Mouse (Mus musculus) myocyte (in vitro differentiated cells): ENCODE measurements around the gene Fkbp9. TPM values are rescaled to one million over a fixed set of nuclear protein-coding genes. Genes with fewer than 3 reads are reported as not detected.

Experiments
- H3K27me3 ChIP-seq: one replicate; pipeline ENCODE4 v1.6.1; 2011; ENCODE audit not compliant: control insufficient read depth, insufficient read depth, insufficient read length
- H3K36me3 ChIP-seq: one replicate; pipeline ENCODE4 v1.6.1; 2011; ENCODE audit not compliant: control insufficient read depth, insufficient read depth
- H3K4me2 ChIP-seq: one replicate; pipeline ENCODE4 v1.6.1; 2011; ENCODE audit warnings: low read depth, control low read depth
- H3K4me3 ChIP-seq: one replicate; pipeline ENCODE4 v1.5.1; 2011; ENCODE audit warnings: mild to moderate bottlenecking, control low read depth, moderate library complexity
- H3K79me2 ChIP-seq: one replicate; pipeline ENCODE4 v1.6.1; 2011; ENCODE audit not compliant: control insufficient read depth, insufficient read depth
- H3ac ChIP-seq: one replicate; pipeline ENCODE4 v1.6.1; 2011; ENCODE audit not compliant: control insufficient read depth, insufficient read length
- CEBPB ChIP-seq: IDR thresholded peaks from 2 replicates; pipeline ENCODE4 v1.6.1; 2011; ENCODE audit warnings: mild to moderate bottlenecking, moderate library complexity; ENCODE audit not compliant: poor library complexity, insufficient read depth, severe bottlenecking
- E2F4 ChIP-seq: IDR thresholded peaks from one replicate; pipeline ENCODE4 v1.6.1; 2011; ENCODE audit warnings: mild to moderate bottlenecking, control low read depth, moderate library complexity; ENCODE audit not compliant: insufficient read depth
- MAX ChIP-seq: IDR thresholded peaks from one replicate; pipeline ENCODE4 v1.6.1; 2011; ENCODE audit warnings: low read depth, mild to moderate bottlenecking, control low read depth
- MYOD1 ChIP-seq, 3 experiments: IDR thresholded peaks; one replicate each; pipeline ENCODE4 v1.6.1; 2011; ENCODE audit warnings: control low read depth in 2 of 3, low read depth in 2 of 3, mild to moderate bottlenecking in 2 of 3, moderate library complexity in 1 of 3; ENCODE audit not compliant: insufficient read length in 2 of 3, control insufficient read depth in 1 of 3
- MYOG ChIP-seq, 3 experiments: IDR thresholded peaks; one replicate each; pipeline ENCODE4 v1.6.1; 2011; ENCODE audit warnings: control low read depth in 2 of 3, low read depth in 2 of 3, mild to moderate bottlenecking in 2 of 3; ENCODE audit not compliant: insufficient read length in 2 of 3, control insufficient read depth in 1 of 3, insufficient read depth in 1 of 3
- POLR2A ChIP-seq: IDR thresholded peaks from one replicate; pipeline ENCODE4 v1.6.1; 2011; ENCODE audit warnings: low read depth, mild to moderate bottlenecking, control low read depth, moderate library complexity; ENCODE audit not compliant: insufficient read length
- POLR2AphosphoS2 ChIP-seq: IDR thresholded peaks from one replicate; pipeline ENCODE4 v1.6.1; 2011; ENCODE audit warnings: low read depth, control low read depth; ENCODE audit not compliant: insufficient read length
- REST ChIP-seq: IDR thresholded peaks from one replicate; pipeline ENCODE4 v1.6.1; 2011; ENCODE audit warnings: mild to moderate bottlenecking, control low read depth, moderate library complexity; ENCODE audit not compliant: insufficient read depth, insufficient read length
- SRF ChIP-seq: IDR thresholded peaks from one replicate; pipeline ENCODE4 v1.6.1; 2011; ENCODE audit warnings: low read depth; ENCODE audit not compliant: control insufficient read depth, insufficient read length
- TCF12 ChIP-seq: IDR thresholded peaks from one replicate; pipeline ENCODE4 v1.6.1; 2011; ENCODE audit warnings: mild to moderate bottlenecking, control low read depth; ENCODE audit not compliant: poor library complexity, insufficient read depth, severe bottlenecking
- TCF3 ChIP-seq: IDR thresholded peaks from one replicate; pipeline ENCODE4 v1.6.1; 2011; ENCODE audit warnings: low read depth, control low read depth; ENCODE audit not compliant: insufficient read length
- USF1 ChIP-seq: IDR thresholded peaks from one replicate; pipeline ENCODE4 v1.6.1; 2011; ENCODE audit warnings: low read depth, mild to moderate bottlenecking, control low read depth, moderate library complexity
- polyA plus RNA-seq: library from polyadenylated mRNA; unstranded; fragments of >200 nt; fragmentation: generic; extraction: Trizol; gene quantifications from one replicate; pipeline ENCODE4 v1.2.1, GENCODE M21; 2012; ENCODE audit warnings: missing spikeins

Gene Fkbp9
- 91.6 TPM for polyA plus RNA-seq

DNA sequence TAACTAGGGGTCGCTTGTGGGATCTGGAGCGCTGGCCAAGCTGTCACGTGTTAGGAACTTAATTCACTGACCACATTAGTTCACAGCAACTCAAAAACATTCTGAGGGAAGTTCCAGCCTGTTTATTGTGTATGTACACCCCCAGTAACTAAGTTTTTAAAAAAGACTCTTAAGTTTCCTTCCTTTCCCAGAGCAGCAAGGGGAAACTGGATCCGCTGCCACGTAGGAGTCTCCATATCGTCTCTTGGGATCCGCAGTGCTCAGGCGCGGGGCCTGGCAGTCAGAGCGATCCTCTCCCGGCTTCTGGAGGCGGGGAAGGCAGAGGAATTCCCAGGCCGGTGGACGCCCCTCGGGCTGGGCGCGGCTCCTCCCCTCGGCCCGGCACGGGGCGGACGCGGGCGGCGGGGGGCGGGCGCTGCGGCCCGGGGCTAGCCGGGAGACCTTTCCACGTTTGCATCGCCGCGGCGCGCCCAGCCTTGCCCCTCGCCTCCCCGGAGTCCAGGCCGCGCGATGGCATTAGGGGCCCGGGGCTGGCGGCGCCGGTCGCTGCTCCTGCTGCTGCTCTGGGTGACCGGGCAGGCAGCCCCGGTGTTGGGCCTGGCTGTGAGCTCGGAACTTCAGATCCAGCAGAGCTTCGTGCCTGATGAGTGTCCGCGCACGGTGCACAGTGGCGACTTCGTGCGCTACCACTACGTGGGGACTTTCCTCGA, at the start of gene Fkbp9:
Gene Fkbp9 (plus strand): TSS at position 363 of the 710 bp plus-strand sequence.
- H3K4me2 ChIP-seq, result peak within 1 kb of the TSS; percentile 88
- H3ac ChIP-seq, result peak within 1 kb of the TSS; percentile 71
- peaks cover 5% of the 10 kb centered on the region for H3K36me3 ChIP-seq
- TF ChIP-seq TCF12, result no peak
- no peak for TF ChIP-seq MAX
- no peak for TF ChIP-seq CEBPB
- peak; percentile 76 for TF ChIP-seq POLR2AphosphoS2
- peak; percentile 81 for TF ChIP-seq USF1
- peak; percentile 78 for TF ChIP-seq POLR2A
- TF ChIP-seq TCF3, result no peak
- TF ChIP-seq REST, result no peak
- H3K4me3 ChIP-seq, result peak within 1 kb of the TSS; percentile 47
- H3K79me2 ChIP-seq, result peaks cover 13% of the 10 kb centered on the region
- no peaks in the 10 kb centered on the region for H3K27me3 ChIP-seq

- Histone ChIP-seq H3K27me3 (no peaks in the 10 kb centered on the region), H3ac (no peak overlapping the region), H3K36me3 (peaks cover 39% of the 10 kb centered on the region)
These were observed 48.1 kb upstream of the Fkbp9 start for GRCm38 (mm10) chr6:56783561-56784272.

DNA sequence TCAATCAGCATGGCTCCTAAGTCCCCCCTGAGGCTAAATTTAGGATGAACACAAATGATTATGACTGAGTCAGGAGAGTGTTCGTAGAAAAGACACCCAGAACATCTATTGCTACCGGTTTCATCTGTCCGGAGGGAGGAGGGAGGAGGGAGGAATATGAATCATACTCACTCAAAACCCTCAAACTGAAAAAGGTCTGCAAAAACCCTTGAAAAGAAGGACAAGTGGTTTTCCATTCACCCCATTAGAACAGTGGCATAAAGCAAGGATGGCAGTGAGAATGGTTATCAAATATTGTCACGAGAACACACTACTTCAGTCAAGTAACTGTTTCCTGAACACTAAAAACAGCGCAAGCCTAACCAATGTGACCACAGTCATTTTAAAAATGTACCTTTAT, 46.8 kb upstream of the Fkbp9 start:
- Histone ChIP-seq H3K79me2 (peaks cover 82% of the 10 kb centered on the region), H3K27me3 (no peaks in the 10 kb centered on the region), H3ac (no peak overlapping the region), H3K4me2 (peak overlapping the region; percentile 49), H3K36me3 (peaks cover 25% of the 10 kb centered on the region), H3K4me3 (no peak overlapping the region)
- TF ChIP-seq CEBPB (peak; percentile 86), MAX (no peak)

More at GRCm38 (mm10) chr6:56783561-56784272, 48.1 kb upstream of the Fkbp9 start:
- Histone ChIP-seq H3K4me3 (no peak overlapping the region), H3K79me2 (peaks cover 77% of the 10 kb centered on the region), H3K4me2 (no peak overlapping the region)
- no peak for TF ChIP-seq POLR2AphosphoS2
- no peak for TF ChIP-seq MAX
- no peak for TF ChIP-seq CEBPB
- no peak for TF ChIP-seq E2F4
- TF ChIP-seq SRF, result no peak
- no peak for TF ChIP-seq TCF3

DNA sequence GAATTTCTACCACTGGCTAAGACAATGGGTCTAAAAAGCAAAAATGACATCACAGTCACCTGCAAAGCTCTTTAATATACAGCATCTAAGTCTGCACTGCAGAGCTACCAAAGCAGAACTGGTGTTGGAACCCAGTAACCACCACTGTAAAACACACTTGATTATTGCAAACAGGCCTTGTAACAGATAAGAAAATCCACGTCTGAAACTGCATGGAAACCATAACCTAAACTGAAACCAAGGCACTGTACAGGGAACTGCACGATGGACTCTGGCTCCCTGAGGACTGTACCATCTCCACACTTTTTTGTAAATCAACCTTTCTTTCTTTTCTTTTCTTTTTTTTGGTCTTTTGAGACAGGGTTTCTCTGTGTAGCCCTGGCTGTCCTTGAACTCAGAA, 44.2 kb upstream of the Fkbp9 start:
- no peak overlapping the region for H3K4me2 ChIP-seq
- H3K36me3 ChIP-seq, result peaks cover 14% of the 10 kb centered on the region
- H3ac ChIP-seq, result no peak overlapping the region
- no peak overlapping the region for H3K4me3 ChIP-seq
- no peaks in the 10 kb centered on the region for H3K27me3 ChIP-seq
- peaks cover 97% of the 10 kb centered on the region for H3K79me2 ChIP-seq
- TF ChIP-seq MAX, result no peak
- no peak for TF ChIP-seq TCF3
- no peak for TF ChIP-seq USF1
- TF ChIP-seq MYOG (IDR thresholded peaks at IDR 0.05; ENCODE audit: control insufficient read depth in 1 of 3, insufficient read depth in 1 of 3, insufficient read length in 2 of 3, low read depth in 2 of 3), result no peak
- no peak for TF ChIP-seq MYOD1 (IDR thresholded peaks at IDR 0.05; ENCODE audit: control insufficient read depth in 1 of 3, insufficient read length in 2 of 3, low read depth in 2 of 3)
- TF ChIP-seq TCF12, result no peak
- TF ChIP-seq REST, result no peak
- no peak for TF ChIP-seq POLR2A
- no peak for TF ChIP-seq SRF
- no peak for TF ChIP-seq CEBPB
- TF ChIP-seq E2F4, result no peak
- TF ChIP-seq POLR2AphosphoS2, result no peak

GRCm38 (mm10) chr6:56789336-56789735, 42.5 kb upstream of the Fkbp9 start:
- Histone ChIP-seq H3K4me3 (no peak overlapping the region), H3ac (no peak overlapping the region), H3K4me2 (no peak overlapping the region), H3K27me3 (no peaks in the 10 kb centered on the region), H3K36me3 (no peaks in the 10 kb centered on the region), H3K79me2 (peaks cover 97% of the 10 kb centered on the region)
- TF ChIP-seq SRF (no peak), CEBPB (no peak), TCF3 (no peak), MYOD1 (IDR thresholded peaks at IDR 0.05; ENCODE audit: control insufficient read depth in 1 of 3, insufficient read length in 2 of 3, low read depth in 2 of 3) (no peak), TCF12 (no peak), REST (no peak), POLR2AphosphoS2 (no peak), MAX (no peak), USF1 (no peak), MYOG (IDR thresholded peaks at IDR 0.05; ENCODE audit: control insufficient read depth in 1 of 3, insufficient read depth in 1 of 3, insufficient read length in 2 of 3, low read depth in 2 of 3) (no peak), POLR2A (no peak), E2F4 (no peak)
